Comparison of ENCODE assay signal across 24 mouse cellular contexts in the genomic region with DNA sequence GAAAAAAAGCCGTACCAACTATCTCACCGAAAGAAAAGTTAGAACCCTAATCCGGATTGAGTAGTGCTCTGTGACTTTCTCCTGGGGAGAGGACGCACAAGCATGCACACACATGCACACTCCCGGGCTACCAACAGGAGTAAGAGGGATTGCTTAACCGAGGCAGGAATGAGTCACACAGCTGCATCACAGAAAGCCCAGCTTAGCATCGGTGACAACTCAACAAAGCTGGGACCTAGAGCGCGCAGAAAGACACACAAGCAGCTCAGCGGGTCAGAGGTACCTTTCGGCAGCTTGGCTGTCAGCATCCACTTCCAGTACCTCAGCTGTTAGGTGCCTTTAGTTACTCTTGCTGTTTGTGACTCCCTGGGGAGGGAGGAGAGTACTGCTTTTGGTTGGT.
DNase-seq lines count a peak whose midpoint lies in the region; ATAC-seq and TF ChIP-seq lines count a peak whose summit lies in the region.
"Had no signal": no experiment of that assay in that cellular context is flagged by ENCODE, and none has a peak within 500 bp of the region (broad histone marks: within the 10 kb centered on the region; RNA-seq: fewer than 3 reads in every experiment).

No protein-coding gene starts in this region.

- TF ChIP-seq POLR2A in myocyte (IDR thresholded peaks at IDR 0.05; ENCODE audit: insufficient read length, low read depth) = no peak

- H3K9me3 ChIP-seq in intestine, embryonic 15.5 days = no peaks in the 10 kb centered on the region
- H3K9me3 ChIP-seq: heart, embryonic 12.5 days; limb, embryonic 13.5 days; liver, embryonic 12.5 days; midbrain, embryonic 12.5 days had no signal

- DNase-seq in adrenal gland, adult 2 months = peak; percentile 77
- DNase-seq in adrenal gland, postnatal 4 days (ENCODE audit: low spot score in 2 of 2) = no peak
- DNase-seq in lung, adult 18-20 months = peak; percentile 12 to 45
- no peak for DNase-seq in lung, postnatal 14 days
- DNase-seq in 416B (ENCODE audit: low read depth) = peak; percentile 16
- DNase-seq: cerebellum, adult 8-10 months; cerebellum, postnatal 36 days; gastrocnemius, postnatal 10 days; heart, adult 18-20 months; heart, postnatal 10 days; kidney, postnatal 25 days; lung, embryonic 14.5 days had no signal

- no peak overlapping the region for H3ac ChIP-seq in myocyte (ENCODE audit: control insufficient read depth, insufficient read length)

- 94% methylated on average over 11 of the region's 11 CpGs for WGBS in intestine, embryonic 15.5 days

- H3K4me1 ChIP-seq in intestine, embryonic 15.5 days (replicated peaks) = 0 out of 2 replicates have a peak, but pooled peaks cover 3% of the 10 kb centered on the region
- H3K4me1 ChIP-seq: liver, embryonic 12.5 days had no signal

- H3K36me3 ChIP-seq in myocyte (ENCODE audit: control insufficient read depth, insufficient read depth) = peaks cover 14% of the 10 kb centered on the region
- H3K36me3 ChIP-seq in intestine, embryonic 15.5 days = no peaks in the 10 kb centered on the region
- H3K36me3 ChIP-seq: limb, embryonic 13.5 days; liver, embryonic 12.5 days; midbrain, embryonic 12.5 days had no signal

- H3K9ac ChIP-seq in intestine, embryonic 15.5 days = no peak overlapping the region
- H3K9ac ChIP-seq: heart, embryonic 12.5 days; limb, embryonic 13.5 days; liver, embryonic 12.5 days; lung, embryonic 14.5 days; midbrain, embryonic 12.5 days had no signal

- H3K27ac ChIP-seq in intestine, embryonic 15.5 days = no peak overlapping the region
- H3K27ac ChIP-seq: hindbrain, postnatal 0 days; layer of hippocampus, adult 2 months; limb, embryonic 13.5 days; liver, embryonic 12.5 days; macrophage; midbrain, embryonic 12.5 days had no signal

- H3K27me3 ChIP-seq in myocyte (ENCODE audit: control insufficient read depth, insufficient read depth, insufficient read length) = no peaks in the 10 kb centered on the region
- no peaks in the 10 kb centered on the region for H3K27me3 ChIP-seq in intestine, embryonic 15.5 days (replicated peaks)
- H3K27me3 ChIP-seq: heart, embryonic 12.5 days; limb, embryonic 13.5 days; liver, embryonic 12.5 days; midbrain, embryonic 12.5 days had no signal

- H3K4me3 ChIP-seq in myocyte = no peak overlapping the region
- no peak overlapping the region for H3K4me3 ChIP-seq in intestine, embryonic 15.5 days (replicated peaks)
- H3K4me3 ChIP-seq: heart, embryonic 12.5 days; layer of hippocampus, adult 2 months; limb, embryonic 13.5 days; liver, embryonic 12.5 days; midbrain, embryonic 12.5 days had no signal

- H3K4me2 ChIP-seq in myocyte (ENCODE audit: low read depth) = no peak overlapping the region
- no peak overlapping the region for H3K4me2 ChIP-seq in intestine, embryonic 15.5 days (replicated peaks)
- H3K4me2 ChIP-seq: heart, embryonic 12.5 days; limb, embryonic 13.5 days; liver, embryonic 12.5 days; lung, embryonic 14.5 days; midbrain, embryonic 12.5 days had no signal

- H3K79me2 ChIP-seq in myocyte (ENCODE audit: control insufficient read depth, insufficient read depth) = peaks cover 54% of the 10 kb centered on the region

- ATAC-seq in intestine, embryonic 15.5 days = no peak
- ATAC-seq: activated CD4-positive, CD25-positive, alpha-beta regulatory T cell, adult 4 months; forebrain, embryonic 14.5 days; hindbrain, postnatal 0 days; intestine, postnatal 0 days; liver, embryonic 12.5 days had no signal

TF ChIP-seq in myocyte, 11 proteins besides CTCF, POLR2A, EP300 and RAD21:
- TF ChIP-seq CEBPB (IDR thresholded peaks at IDR 0.05; ENCODE audit: insufficient read depth, poor library complexity, severe bottlenecking) (peak; percentile 73), SRF (IDR thresholded peaks at IDR 0.05; ENCODE audit: control insufficient read depth, insufficient read length, low read depth) (no peak)

Comparison
In these comparisons a context has a peak if more than half of its experiments do, and no peak if none do; other contexts are left out.
1. DNase-seq: peak in adrenal gland, adult 2 months (single experiment), lung, adult 18-20 months (2 of 2) and 416B (single experiment); none in adrenal gland, postnatal 4 days (0 of 2) and lung, postnatal 14 days (single experiment).